Mouse (Mus musculus) testis, postnatal 10 days (tissue): ENCODE measurements around the gene Lipc.

ENCODE experiments used
- DNase-seq: peaks from one replicate; pipeline ENCODE4 v3.0.0; 2021; ENCODE audit warnings: low spot score

The Lipc gene

DNA sequence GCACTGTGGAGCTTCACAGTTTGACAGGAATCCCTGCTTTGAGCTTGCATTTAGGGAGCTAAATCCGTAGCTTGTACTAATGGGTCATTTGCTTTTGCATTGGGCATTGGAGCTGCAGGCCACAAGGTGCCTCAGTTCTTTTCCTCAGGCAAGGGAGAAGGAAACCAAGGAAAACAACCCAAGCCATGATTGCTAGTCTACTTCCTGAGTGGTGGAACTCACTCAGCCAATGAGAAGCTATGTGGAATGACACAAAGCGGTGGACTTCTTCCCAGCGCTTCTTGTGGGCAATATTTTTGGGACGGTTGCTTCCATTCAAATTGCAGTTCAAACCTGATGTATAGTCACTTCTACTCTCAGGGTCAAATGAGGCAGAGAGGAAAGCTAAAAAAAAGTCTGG, at the start of gene Lipc:
Gene Lipc, minus strand, starts transcription at position 101 of the 400 bp plus-strand sequence.
- no peak for DNase-seq

DNA sequence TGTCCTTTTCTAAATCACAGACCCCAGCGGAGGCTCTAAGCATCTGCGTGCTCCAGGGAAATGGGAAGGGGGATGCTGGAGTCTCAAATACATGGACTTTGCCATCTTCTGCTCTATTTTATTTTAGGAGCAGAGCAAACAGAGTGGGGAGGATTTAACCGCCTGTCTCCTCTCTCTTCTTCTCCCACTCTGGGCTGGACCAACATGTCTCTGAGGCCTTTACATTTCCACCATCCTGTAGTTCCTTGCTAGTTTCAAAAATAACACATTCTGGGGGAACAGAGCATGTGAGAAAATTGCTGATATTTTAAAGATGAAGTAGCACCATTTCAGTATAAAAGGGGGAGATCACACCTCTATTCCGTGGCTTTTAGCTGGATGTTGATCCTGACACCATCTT, 47.1 kb upstream of the Lipc start:
- no peak for DNase-seq

DNA sequence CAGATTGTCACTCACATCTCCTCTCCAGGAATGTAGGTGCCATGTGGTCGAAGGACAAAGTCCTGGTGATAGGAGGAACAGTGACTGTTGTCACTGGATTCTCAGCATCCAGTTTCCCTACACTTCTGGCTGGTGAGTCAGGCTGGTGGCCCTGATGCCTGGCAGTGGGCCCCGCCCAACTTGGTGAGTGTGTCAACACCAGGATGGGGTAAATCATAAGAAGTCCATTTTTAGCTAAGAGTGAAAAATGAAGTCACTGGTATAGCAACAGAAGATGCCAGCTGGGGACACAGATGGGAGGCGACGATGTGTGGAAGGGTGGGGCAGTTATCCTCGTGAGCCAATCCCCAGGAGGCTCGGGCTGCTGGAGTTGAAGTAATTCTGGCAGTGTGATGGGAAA, 46.7 kb upstream of the Lipc start:
- peak; percentile 31 for DNase-seq

DNA sequence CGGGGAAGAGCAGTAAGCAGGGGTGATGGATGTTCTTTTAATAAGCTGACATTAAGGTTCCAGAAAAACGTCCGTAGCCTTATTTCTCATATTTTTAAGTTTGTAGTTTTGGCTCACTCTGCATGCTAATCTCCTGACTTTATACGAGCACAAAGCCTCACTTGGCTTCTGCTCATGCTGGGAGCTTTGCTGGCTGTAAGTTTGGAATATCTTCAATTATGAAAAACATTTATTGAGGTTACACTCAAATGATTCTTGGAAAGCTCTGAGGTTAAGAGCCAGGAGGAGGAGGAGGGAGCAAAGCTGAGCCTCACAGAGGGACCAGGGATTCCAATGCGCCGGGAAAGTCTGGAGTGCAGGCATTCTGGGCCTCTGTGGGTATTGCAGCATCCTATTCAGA, 41.3 kb upstream of the Lipc start:
- no peak for DNase-seq

DNA sequence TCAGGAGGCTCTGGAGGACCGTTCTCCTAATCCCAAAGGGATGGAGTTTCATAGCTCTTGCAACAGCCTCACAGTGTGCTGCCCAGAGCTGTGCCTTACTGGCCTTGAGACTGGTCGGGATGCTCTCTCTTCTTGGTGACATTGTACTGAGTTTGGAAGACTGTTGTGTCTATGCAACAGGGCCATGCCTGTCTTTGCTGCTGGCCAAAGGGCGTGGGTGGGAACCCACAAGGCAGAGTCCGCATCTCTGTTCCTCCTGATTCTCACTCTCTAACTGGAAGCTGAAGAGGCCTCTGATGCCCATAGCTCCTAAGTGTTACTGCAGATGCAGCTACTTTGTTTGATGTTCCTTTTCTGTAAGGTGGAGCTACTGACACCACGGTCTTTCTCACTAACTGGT, 39.4 kb upstream of the Lipc start:
- no peak for DNase-seq

DNA sequence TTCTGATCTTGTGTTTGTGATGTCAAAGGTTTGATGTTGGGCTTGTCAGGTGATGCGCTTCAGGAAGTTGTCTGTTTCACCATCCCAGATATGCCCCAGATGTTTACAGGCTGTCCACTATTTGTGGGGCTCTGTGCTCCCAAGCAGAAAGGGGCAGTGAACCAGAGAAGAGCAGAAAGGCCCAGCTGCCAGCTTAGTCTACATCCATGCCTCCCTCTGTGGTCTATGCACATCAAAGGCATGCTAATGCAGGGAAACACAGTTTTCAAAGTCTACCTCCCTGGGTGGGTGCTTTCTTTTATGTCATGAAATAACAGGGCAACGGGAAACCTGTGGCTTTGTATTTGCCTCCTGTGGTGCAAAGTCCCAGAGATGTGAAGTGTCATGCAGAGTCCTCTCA, 35.2 kb upstream of the Lipc start:
- no peak for DNase-seq

DNA sequence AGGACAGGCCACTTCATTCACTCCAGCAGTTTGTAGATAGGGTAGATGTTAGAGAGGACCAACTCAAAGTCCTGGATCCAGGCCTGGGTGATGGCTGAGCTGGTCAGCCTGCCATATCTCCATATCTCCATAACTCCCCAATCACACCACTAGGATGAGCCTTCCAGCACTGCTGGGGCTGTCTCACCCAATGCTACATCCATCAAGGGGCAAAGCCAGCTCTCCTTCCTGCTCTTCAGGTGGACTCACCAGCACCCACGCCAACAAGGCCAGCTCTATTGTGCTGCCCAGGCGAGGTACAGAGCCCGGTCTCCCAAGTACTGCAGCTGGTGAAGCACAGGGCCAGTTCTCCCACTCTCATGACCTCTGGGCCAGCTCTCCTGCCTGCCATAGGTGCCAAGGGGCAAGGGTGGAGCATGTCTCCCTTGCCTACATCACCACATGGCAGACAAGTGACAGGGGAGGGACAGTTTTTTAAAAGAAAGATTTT, 31.0 kb upstream of the Lipc start:
- no peak for DNase-seq

DNA sequence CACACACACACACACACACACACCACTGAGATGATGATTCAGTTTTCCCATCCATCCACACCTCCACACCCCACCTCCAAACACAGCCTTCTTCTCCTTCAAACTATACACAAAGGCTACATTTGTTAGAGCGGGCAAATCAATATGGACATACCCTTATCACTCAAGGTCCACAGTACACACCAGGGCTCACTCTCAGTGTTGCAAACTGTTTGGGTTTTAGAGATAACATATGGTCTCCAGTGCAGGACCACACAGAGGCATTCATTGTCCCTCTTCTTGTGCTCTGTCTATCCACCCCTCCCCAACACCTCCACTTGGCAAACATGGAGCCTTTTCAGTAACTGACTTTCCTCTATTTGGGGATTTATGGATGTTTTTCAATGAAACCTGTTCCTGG, 29.7 kb upstream of the Lipc start:
- no peak for DNase-seq

DNA sequence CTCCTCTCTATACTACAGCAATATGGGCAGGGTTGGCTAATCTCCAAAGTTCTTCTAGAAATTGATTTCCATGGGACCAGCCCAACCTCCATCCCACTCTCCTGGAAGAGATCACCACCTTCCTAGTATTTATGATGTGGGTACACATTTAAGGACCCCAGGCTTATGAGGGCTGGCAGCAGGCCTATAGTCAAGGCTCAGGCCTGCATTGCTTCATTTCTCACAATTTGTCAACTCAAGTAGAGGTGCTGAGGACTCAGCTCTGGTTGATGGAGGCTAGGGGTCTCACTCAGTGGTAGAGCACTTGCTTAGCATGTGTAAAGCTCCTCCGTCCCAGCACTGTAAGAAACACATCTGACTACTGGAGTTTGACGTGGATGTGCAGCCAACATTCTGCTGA, 27.6 kb upstream of the Lipc start:
- no peak for DNase-seq

DNA sequence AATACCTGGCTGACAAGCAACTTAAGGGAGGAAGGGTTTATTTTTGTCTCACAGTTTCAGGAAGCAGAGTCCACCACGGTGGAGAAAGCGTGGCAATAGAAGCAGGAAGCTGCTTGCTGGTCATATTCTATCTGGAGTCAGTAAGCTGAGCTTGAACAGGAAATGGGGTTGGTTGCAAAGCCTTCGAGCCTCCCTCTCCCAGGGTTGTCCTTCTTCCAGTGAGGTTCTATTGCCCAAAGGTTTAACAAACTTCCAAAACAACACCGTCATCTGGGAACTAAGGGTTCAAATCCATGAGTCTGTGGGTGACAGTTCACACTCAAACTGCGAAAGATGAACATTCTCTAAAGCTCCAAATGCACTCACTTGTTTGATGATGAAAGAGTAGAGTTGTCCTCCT, 27.1 kb upstream of the Lipc start:
- DNase-seq = no peak

DNA sequence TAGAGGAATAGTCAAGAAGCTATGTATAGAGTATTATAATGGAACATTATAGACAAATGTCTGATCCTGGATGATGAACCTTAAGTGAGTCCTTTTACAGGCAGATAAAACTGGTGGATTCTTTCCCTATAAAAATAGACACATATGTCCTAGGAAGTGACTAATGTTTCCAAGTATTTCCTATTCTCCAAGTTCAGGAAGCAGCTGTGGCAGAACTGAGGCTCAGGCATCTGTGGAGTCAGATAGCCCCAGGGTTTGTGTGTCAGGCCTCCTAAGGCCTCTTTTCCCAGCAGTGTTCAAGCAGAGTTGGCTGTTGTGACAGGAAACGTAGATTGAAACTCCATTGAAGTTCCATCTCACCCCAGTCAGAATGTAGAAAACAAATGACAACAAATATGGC, 25.4 kb upstream of the Lipc start:
- no peak for DNase-seq

DNA sequence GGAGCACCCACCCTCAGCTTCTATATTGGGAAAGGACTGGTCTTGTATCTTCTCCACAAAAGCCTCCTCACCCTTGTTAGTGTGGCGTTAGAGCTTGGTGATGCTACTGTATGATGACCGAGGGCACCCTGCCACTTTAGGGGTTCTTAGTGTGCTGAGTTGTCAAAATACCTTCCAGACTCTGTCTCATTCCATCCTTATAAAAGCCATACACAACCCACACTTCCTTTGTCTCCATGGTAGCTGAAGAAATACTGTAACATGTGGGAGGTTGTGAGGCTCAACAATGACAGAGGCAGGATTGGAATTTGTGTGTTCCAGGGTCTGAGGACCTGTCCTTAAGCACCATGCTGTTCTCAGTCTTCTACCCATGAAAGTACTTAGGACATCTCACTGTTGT, 23.9 kb upstream of the Lipc start:
- no peak for DNase-seq

DNA sequence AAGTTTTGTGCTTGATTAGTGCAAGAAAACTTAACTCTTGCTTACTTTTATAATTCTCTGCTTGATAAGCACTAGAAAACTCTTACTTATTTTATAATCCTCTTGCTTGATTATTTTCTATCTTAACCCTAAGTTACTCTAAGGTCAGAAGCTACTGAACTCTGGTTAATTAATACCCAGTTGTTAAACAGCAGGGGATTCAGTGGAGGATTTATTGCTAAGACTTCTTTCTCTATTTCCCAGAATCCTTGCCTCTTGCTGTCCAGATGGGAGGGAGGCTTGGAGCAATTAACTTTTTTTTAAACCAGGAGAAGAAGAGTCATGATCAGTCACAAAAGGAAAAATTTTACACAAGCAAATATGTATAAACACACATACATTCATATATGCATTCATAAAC, 21.3 kb upstream of the Lipc start:
- no peak for DNase-seq

DNA sequence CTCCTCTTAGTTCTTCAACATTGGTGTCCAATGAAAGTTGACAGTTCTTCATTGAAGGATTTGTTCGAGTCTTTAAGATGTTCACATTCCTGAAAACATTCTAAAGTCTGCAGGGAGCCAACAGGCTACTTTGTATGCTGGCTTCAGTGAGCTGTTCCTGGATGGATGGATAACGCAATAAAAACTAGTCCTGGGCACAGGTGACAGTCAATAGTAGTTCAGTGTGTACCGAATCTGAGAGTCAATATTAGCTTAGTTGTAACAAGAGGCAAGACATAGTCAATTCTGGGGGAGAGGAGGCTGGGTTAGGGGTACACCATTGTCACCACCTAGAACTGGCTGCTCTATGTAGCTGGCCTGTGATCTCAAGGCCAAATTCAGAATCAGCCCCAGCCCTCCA, 17.2 kb upstream of the Lipc start:
- no peak for DNase-seq

DNA sequence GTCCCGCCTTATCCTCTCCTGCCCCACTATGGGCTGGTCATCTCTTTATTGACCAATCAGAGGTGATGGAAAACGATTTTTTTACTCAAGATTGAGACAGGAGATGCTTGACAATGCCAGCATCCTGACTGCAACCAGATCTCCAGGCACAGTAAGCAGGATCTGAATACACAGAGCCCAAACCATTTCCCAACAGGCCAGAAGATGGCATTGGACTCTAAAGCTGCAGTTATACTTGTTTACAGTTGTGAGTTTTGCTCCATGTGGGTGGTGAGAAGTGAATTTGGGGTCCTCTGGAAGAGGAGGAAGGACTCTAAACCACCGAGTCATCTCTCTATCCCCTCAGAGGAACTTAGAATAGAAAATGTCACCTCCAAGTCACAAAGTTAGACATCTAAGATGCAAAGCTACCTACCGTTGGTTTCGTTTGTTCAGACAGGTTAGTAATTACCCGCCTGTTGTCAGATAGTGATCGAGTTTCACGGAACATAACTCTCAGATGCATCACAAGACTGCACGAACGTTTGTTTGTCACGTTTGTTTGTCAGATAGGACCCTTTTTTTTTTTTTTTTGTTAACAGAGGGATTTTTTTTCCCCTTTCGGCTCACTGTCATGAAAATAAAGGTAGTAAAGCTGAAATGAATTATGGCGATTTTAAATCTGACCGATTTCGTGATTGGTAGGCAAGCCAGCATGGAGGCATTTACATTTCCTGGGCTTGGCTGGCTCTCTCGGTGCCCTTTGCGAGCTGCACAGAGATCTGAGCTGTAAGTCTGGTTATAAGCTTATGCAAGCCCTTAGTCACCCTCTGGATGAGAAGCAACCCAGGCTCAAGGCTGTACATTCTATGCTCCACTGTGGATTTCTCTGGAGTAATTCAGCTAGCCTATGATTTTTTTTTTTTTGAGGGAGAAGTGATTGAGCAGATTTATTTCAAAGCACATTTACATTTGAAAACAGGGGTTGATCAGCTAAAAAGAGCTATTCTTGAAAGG, 14.3 kb upstream of the Lipc start:
- no peak for DNase-seq

DNA sequence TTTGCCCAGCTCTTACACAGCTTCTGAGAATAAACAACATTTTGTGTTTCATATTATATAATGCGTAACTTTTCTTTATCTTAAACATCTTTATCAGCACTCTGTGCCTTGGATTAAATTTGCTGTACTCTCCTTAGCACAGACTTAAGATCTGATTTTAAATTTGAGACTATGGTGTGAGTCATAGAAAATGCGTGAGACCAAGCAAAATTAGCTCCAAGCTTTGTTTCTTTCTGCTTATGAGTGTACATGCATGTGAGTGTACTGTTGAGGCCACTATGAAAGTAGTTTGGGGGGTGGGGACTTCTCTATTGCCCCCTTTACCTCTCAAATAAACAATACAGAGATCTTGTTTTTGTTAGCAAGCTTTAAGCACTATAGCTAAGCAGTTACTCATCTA, 13.4 kb upstream of the Lipc start:
- no peak for DNase-seq

DNA sequence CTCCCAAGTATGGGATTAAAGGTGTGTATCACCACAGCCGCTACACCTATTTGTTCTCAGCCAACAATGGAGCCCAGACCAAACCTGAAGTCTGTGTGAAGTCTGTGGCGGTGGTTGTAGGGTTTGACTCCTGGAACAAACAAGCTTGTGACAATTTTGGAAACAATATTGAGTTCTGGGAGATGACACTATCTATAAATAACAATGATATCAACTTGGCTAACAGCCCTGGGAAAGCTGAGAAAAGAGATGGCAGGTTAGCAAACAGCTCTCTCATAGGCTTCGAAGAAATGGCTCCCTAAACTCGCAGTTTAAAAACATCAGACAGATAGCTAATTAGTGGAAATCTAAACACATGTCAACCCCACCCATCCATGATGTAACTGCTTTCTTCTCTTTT, 13.0 kb upstream of the Lipc start:
- DNase-seq = no peak

DNA sequence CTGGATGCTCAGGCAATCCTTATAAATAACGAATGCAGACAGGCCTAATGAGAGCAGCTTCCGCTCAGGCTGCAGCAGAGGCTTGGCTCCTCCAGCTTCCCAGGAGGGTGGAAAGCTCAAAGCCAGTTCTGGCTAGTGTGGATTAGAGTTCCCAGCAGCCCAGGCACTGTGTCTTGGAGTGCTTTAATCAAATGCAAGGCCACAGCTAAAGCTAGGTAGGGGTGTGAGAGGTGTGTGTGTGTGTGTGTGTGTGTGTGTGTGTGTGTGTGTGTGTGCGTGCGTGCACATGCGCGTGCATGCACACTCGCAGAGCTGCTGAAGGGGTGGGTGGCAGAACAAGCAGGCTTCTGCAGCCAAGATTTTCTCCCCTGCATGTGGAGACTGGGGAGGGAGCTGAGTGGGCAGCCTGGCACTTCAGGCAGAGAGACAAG, 11.4 kb upstream of the Lipc start:
- no peak for DNase-seq

DNA sequence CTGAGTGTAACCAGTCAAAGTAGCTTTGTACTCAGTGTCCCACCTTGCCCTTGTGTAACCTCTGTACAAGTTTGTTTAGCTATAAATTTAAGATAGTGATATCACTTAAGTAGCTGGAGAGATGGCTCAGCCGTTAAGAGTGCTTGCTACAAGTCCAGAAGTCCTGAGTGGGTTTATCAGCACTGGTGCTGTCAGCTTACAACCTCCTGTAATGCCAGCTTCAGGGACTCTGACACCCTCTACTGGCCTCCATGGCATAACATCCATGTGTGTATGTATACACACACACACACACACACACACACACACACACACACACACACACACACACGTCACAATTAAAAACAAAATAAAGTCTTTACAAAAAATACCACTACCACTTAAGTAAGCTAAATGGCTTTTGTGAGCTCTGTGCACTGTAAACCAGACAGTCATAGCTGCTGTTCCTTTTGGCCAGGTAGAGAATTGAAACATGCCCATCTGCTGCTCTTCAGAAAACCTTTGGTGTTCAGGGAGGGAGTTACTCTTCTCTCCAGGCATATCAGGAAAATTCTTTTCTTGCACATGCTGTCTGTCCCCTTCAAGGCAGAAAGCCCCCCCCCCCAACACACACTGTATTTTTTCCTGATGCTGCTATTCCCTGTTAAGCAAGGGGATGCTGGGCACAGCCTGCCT, 10.9 kb upstream of the Lipc start:
- no peak for DNase-seq

DNA sequence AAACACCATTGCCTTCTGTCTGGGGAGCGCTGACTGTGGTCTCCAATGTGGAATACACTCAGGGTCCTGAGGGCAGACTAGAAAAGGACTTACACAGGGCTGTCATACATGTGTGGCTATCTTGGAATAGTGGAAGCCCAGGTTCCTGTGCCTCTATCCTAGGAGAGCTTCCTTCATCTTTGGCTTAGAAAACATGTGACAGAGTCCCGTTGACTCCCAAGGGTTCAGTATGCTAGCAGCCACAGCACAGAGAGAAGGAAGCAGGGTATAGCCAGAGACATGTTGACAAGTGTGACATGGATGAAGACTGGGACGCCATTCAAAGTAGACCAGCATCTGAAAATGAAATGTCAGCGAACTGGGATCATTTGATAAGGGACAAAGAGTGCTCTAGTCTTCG, 8.3 kb upstream of the Lipc start:
- no peak for DNase-seq

DNA sequence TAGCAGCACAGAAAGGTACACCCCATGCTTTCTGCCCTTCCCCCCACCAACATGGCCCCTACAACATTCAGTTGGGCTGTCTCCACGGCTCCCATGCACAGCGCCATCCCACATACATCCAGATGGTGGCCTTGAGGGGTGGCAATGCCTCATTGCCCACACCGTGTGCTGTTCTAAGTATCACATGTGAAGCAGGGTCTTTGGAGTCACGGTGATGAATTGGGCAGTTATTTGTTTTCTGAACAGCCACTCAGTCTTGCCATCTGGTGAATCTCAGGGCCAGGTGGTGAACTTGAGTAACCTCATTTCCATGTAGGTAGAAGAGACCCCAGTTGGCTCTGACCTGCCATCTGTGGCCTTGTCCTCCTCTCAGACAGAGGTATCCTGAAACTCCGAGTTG, 7.8 kb upstream of the Lipc start:
- DNase-seq = no peak

DNA sequence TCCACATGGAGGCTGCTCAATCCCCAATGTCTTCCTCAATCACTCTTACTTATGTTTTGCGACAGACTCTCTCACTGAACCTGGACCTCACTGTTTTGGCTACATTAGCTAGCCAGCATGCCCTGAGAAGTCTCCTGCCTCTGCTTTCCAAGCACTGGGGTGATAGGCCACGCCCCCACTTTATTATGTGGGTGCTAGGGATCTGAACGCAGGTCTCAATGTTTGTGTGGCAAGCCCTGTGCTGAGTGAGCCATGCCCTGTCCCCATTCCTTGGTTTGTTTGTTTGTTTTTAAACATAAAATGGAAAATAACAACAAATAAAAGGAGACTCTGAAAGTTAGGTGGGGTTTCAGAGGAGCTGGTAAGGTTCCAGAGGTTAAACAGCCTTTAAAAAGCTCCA, 7.4 kb upstream of the Lipc start:
- no peak for DNase-seq

DNA sequence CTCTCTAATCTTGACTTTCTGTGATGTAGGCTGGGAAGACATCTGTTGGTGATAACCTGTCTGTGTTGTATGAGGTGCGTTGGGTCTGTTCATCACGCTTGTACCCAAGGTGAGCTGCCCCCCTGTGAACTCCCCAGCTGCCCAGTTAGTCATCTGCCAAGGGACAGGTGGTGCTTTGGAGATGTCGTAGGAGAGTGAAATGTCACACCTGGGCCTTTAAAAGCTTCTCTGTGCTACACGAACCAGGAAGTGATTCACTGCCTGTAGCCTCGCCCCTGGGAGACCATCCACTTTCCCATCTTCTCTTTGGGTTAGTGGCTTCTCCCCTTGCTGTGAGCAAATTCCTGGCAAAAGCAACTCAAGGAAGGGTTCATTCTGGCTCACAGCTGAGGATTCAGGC, 6.4 kb upstream of the Lipc start:
- no peak for DNase-seq
